Mouse (Mus musculus): Measurements from ENCODE around the gene Gipc3.

Gene Gipc3

GRCm38 (mm10) chr10:81342686-81343505, at the start of gene Gipc3:
Gene Gipc3 (minus strand): TSS chr10:81343266.
- no peak for DNase-seq (ENCODE audit: low read depth, low spot score)

GRCm38 (mm10) chr10:81392781-81393185, 49.7 kb upstream of the Gipc3 start, which contains the start of gene Smim24:
Gene Smim24 (plus strand): TSS chr10:81393051.
- DNase-seq (ENCODE audit: low read depth, low spot score) = no peak

- DNase-seq (ENCODE audit: low read depth, low spot score) = no peak
Measured at GRCm38 (mm10) chr10:81392270-81392669, 49.2 kb upstream of the Gipc3 start.

- no peak for DNase-seq (ENCODE audit: low read depth, low spot score)
Measured at GRCm38 (mm10) chr10:81390678-81390965, 47.6 kb upstream of the Gipc3 start.

GRCm38 (mm10) chr10:81389801-81390677, 47.0 kb upstream of the Gipc3 start:
- peak; percentile 80 for DNase-seq (ENCODE audit: low read depth, low spot score)

GRCm38 (mm10) chr10:81389373-81389772, 46.3 kb upstream of the Gipc3 start:
- DNase-seq (ENCODE audit: low read depth, low spot score) = no peak

GRCm38 (mm10) chr10:81388505-81389055, 45.5 kb upstream of the Gipc3 start, which contains the start of gene Gm48552:
Gene Gm48552 (plus strand): TSS chr10:81389005.
- no peak for DNase-seq (ENCODE audit: low read depth, low spot score)

- no peak for DNase-seq (ENCODE audit: low read depth, low spot score)
Measured at GRCm38 (mm10) chr10:81387716-81388115, 44.6 kb upstream of the Gipc3 start.

- DNase-seq (ENCODE audit: low read depth, low spot score) = no peak
Measured at GRCm38 (mm10) chr10:81385603-81386306, 42.7 kb upstream of the Gipc3 start.

GRCm38 (mm10) chr10:81384605-81384982, 41.5 kb upstream of the Gipc3 start:
- DNase-seq (ENCODE audit: low read depth, low spot score) = no peak

GRCm38 (mm10) chr10:81383802-81384604, 40.9 kb upstream of the Gipc3 start, which contains the start of the genes Dohh and Gm48551:
Gene Dohh (plus strand): TSS chr10:81384428.
Gene Gm48551 (plus strand): TSS chr10:81384466.
- DNase-seq (ENCODE audit: low read depth, low spot score) = peak; percentile 97

- no peak for DNase-seq (ENCODE audit: low read depth, low spot score)
Measured at GRCm38 (mm10) chr10:81382039-81382438, 39.0 kb upstream of the Gipc3 start.

- no peak for DNase-seq (ENCODE audit: low read depth, low spot score)
Measured at GRCm38 (mm10) chr10:81379809-81380378, 36.8 kb upstream of the Gipc3 start.

- DNase-seq (ENCODE audit: low read depth, low spot score) = no peak
Measured at GRCm38 (mm10) chr10:81379183-81379553, 36.1 kb upstream of the Gipc3 start.

- peak; percentile 100 for DNase-seq (ENCODE audit: low read depth, low spot score)
Measured at GRCm38 (mm10) chr10:81378553-81379182, 35.6 kb upstream of the Gipc3 start.

GRCm38 (mm10) chr10:81377793-81378552, 34.9 kb upstream of the Gipc3 start, which contains the start of gene Fzr1:
Gene Fzr1 (minus strand): TSS chr10:81378516.
- DNase-seq (ENCODE audit: low read depth, low spot score) = no peak

GRCm38 (mm10) chr10:81377362-81377664, 34.2 kb upstream of the Gipc3 start:
- no peak for DNase-seq (ENCODE audit: low read depth, low spot score)

GRCm38 (mm10) chr10:81376561-81377361, 33.7 kb upstream of the Gipc3 start:
- no peak for DNase-seq (ENCODE audit: low read depth, low spot score)
